Mouse (Mus musculus) cerebellum, adult 8-10 months (tissue): ENCODE results near the gene Glipr1l1.
A peak's percentile ranks its signal among the peaks of the same experiment; 100 is the strongest.
"Not testable (repeated sequence)": the region's sequence is repeated elsewhere in the genome, so short reads cannot be mapped to it uniquely, and the experiment has no call there.

Source experiments
- DNase-seq: peaks from one replicate; pipeline ENCODE4 v3.0.0; 2022

Gene Glipr1l1

DNA sequence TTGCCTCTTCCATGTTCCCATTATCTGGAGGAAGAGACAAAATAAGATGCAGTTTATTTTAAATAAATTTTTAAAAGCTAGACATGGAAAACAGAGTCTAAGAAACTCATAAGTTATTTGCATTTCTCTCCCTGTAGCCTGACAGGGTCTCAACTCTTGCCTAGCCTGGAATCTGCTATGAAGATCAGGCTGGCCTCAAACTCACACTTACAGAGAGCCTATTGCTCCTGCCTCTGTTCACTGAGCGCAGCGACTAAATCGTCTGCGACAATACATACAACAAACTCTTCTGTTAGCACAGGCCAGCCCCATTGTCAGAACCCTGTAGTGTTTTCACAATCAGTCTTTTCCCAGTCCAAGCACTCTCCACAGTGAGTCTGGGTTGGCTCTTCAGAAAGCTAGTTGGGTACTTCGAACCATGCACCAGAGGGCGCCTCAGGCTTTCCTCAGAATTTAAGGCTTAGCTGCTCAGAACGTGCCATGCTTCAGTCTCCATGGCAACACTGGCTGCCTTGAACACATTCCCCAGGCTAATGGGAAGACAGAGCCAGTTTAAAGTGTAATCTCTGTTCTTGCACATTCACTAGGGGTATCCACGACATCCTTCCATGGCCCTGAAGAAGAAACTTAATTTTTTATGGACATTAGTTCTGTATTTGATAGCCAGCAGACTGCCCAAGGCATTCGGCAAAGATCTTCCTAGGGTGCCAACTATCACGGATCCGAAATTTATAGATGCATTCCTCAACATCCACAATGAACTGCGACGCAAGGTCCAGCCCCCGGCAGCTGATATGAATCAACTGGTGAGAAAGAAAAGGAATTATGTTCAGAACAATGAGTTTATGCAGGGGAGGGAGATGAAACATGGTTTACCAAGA, at the start of gene Glipr1l1:
Gene Glipr1l1 (plus strand): TSS at position 488 of the 881 bp plus-strand sequence.
- peak; percentile 17 for DNase-seq

DNA sequence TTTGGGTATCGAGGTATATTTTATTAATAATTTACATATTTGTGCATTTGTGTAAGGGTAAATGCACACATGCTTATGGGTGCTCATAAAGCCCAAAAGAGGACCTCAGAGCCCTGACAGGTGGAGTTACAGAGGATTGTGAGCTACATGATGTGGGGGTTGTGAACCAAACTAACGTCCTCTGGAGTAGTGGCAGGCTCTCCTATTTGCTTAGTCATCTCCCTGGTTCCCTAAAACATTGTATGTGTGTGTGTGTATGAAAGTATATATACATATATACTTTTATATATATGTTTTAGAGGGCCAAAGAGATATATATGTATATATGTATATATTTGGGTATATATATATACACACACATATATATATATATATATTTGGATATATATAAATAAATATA, 36.4 kb upstream of the Glipr1l1 start:
- no peak for DNase-seq

DNA sequence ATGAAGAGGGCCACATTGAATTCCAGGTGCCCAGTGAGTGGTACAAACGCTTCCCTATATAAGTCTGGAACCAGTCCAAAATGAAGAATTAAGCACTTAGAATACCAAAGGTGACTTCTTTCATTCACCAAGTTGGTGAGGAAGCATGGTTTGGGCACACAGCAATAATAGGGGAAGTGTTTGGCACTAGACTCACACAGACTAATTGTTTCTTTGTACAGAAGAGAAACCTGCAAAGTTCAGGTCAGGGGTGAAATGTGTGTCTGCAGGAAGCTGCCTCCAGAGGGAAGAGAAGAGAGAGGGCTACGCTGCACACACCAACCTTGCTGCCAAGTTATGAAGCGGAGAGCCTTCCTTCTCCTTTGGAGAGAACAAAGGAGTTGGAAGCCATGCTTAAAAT, 31.3 kb upstream of the Glipr1l1 start:
- not testable (repeated sequence) for DNase-seq

DNA sequence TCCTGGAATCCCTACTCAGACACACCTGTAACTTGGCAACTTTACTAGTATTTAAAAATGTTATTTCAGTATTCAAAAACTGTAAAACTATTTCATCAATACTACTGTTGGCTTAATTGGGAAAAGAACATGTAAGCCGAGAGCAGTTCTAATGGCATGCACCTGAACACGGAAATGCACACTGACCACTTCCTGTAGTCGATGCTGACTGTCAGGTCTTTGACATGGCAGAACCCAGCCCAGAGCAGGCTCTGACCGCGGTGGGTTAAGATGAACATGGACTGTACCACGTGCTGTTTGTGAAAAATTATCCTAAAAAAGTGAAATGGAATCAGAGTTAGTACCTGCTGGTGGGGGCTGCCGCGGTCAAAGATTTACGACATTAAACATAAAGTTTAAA, 16.5 kb upstream of the Glipr1l1 start:
- not testable (repeated sequence) for DNase-seq

DNA sequence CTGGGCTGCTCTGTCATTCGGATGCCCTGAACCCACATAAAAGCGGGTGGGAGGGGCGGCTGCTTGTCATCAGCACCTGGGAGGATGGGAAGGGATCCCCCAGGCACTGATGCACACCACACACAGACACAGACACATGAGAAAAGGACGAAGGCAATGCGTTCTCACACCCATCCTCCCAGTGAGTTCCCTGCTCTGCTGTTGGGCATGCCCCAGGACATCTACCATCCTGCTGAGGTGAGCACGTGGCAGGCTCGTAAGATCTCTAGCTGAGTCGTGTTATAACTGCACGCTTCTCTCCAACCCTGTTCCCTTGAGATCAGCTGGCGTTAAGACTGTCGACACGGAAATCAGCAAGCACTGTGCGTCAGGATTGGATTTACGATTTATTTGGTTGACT, 15.7 kb upstream of the Glipr1l1 start:
- DNase-seq, result not testable (repeated sequence)

DNA sequence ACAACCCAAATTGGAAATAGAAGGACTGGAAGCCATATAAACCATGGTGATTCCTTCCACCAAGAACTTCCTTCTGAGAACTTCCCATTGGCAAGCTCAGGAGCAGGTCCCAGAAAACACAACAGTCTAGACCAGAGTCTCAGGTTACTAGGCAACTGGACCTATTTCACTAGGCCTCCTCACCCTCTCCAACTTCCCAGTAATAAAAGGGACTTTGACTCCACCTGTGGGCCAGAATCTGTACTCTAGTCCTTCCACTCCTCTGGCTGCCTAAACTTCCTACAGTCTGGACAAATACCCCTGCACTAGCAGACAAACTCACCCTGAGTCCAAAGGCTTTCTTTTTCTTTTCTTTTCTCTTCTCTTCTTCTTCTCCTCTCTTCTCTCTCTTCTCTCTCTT, 8.8 kb upstream of the Glipr1l1 start:
- no peak for DNase-seq

DNA sequence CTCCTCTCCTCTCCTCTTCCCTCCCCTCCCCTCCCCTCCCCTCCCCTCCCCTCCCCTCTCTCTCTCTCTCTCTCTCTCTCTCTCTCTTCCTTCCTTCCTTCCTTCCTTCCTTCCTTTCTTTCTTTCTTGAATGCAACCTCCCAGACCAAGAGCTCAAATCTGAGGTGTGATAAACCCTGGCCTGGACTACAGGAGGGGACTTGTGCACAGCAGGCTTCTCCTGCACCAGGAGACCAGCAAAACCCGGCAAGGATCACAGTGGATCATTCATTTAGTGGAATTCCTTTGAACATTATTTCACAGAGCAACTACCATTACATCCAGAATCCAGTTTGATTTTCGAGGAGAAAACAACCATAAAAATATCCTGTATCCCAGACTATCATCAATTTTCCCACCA, 8.0 kb upstream of the Glipr1l1 start:
- not testable (repeated sequence) for DNase-seq

DNA sequence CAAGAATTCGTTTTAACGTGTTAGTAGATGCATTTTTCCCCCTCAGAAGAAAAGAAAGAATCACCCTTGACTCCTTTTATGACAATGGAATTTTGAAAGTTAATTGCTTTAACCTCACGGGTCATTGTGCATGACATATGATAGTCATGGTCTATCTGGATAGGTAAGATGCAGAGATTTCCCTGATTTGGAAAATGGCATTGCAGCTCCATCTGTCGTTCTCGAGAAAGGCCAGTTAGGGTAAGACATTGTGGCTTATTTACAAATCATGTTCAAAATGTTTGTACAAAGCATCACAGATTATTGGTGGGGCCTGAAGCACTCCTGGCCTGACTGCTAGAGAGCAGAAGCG, 570 bp downstream of the Glipr1l1 start:
- DNase-seq, result not testable (repeated sequence)

DNA sequence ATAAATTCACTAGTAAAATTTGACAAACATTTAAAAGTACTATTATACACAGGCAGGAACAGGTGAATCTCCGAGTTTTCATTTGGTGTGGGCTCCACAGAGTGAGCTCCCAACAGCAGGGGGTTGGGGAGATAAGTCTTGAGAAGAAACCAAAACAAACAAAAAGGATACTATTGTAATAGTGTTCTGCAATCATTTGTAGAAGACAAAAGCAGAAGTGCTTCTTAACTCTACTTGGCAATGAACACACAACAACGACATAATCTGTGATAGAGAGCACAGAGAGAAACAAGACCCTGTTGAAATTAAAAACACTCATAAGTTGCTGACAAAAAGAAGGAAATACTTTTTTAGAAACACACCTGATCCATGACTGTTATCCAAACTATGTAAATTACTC, 20.1 kb downstream of the Glipr1l1 start:
- DNase-seq, result no peak

DNA sequence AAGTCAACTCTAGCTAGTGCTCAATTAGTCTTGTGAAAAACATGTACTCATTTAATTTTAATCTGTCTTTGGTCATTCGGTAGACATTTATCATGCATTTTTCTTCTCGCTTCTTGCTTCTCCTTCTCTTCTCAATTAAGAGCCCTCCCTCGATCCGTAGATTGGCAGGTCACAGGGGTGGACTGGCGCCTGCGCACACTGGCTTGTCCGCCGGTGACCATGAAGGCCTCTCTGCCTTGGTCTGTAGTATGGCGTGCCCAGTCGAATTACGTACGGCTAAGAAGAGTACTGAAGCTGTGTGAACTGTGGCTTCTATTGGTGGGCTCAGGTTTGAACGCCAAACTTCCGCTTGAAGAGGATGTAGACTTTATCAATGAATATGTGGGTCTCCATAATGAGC, 23.2 kb downstream of the Glipr1l1 start, which contains the start of gene Glipr1l2:
Gene Glipr1l2 (plus strand): TSS at position 198 of the 400 bp plus-strand sequence.
- no peak for DNase-seq

DNA sequence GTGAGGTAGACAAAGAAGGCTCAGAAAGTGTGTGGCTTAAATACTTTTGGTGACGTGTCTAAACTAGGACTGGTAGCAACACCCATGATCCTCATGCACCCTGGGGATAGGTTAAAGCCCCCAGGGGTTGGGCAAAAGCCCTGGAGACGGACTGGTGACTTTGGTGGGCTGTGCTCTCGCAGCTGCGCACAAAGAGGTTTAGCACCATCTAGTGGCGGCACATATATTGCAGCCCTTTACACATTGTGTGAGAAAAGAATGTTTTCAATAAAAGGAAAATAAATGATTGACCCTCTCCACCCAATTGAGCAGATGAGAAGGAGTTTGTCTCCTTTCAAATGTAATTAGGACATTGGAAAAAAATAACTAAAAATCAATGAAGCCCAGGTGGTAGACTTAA, 45.8 kb downstream of the Glipr1l1 start:
- DNase-seq, result peak; percentile 20

DNA sequence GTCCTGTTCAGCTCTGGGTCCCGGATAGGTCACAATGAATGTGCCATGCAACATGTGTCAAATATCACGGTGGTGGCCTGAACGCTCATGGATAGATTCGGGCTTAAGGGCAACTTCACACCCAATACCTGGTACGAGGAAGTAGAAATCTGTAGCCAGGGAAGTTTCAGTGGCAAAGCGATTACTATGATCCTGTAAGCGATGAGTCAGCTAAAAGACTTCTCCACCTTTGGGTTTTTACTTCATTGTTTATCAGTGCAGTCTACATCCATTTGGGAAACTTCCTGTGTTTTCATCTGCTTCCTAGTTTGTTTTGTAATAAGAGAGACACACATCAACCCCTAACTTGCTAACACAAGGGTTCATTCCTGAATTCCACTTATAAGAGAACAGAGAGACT, 50.4 kb downstream of the Glipr1l1 start:
- DNase-seq, result no peak

DNA sequence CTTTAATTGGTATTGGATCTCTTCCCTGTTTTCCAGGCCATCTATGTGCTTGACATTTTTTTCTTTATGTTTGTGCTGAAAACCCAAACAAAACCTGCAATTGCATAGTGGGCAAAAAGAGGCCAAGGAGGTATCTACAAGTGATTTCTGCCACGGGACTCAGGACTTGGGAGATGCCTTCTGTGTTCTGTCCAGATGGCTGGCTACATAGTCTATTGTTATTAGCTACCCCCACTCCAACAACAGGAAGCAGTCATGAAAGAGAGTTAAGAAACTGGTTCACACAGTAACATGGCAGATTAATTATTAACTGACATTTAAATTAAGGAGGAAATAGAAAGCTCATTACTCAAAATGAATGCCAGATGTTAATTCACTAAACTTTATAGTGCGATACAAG, 65.1 kb downstream of the Glipr1l1 start:
- not testable (repeated sequence) for DNase-seq

DNA sequence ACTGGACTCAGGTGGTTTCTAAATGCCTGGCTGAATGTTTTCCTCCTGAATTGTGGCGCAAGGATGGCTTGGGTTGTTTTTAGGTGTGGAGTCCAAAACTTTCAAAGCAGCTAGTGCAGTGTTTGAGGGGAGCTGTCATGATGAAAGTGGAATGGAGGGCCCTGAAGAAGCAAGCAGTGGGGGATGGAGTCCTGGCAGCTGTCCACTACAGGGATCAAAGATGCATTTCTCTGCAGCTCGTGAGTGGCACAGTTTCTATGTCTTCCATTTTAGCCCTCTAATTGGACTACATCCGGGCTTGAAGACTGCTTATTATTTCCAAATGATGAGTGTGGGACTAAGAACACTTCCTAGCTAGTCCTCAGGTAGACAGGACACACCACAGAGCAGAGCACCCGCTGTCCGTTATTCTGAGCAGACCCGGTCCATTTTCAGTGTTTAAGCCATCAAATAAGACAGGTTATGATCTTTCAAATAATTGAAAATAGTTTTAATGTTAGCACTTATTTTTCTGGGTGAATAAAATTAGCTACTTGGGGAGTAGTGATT, 67.8 kb downstream of the Glipr1l1 start:
- not testable (repeated sequence) for DNase-seq
